Mouse (Mus musculus) forebrain, embryonic 16.5 days (tissue): ENCODE measurements at regions not wholly inside any gene's neighbourhood (a gene's known extent, or its start where the extent isn't known, plus 50 kb on each side); places are given as distances from the start of the nearest gene placed in this dataset.
A peak's percentile ranks its signal among the peaks of the same experiment; 100 is the strongest.
"Not testable (repeated sequence)": the region's sequence is repeated elsewhere in the genome, so short reads cannot be mapped to it uniquely, and the experiment has no call there.

Experiments used
- ATAC-seq: fragments of 200-750 bp; cut with Nextera tagmentation; 2 replicates; pipeline ENCODE4 v1.8.0; 2017; ENCODE audit warnings: mild to moderate bottlenecking, moderate library complexity
- H3K27ac ChIP-seq: fragments of 300-500 bp; sonication (generic); 2 replicates; pipeline ENCODE4 v1.5.1; 2014; ENCODE audit warnings: low read length, control low read depth
- H3K27me3 ChIP-seq: fragments of 300-500 bp; sonication (generic); replicated peaks from 2 replicates; pipeline ENCODE4 v1.6.1; 2014; ENCODE audit warnings: low read length; ENCODE audit not compliant: control insufficient read depth, insufficient read depth
- H3K36me3 ChIP-seq: fragments of 300-500 bp; sonication (generic); 2 replicates; pipeline ENCODE4 v1.6.1; 2014; ENCODE audit not compliant: control insufficient read depth, insufficient read depth
- H3K4me1 ChIP-seq: fragments of 300-500 bp; sonication (generic); replicated peaks from 2 replicates; pipeline ENCODE4 v1.6.1; 2014; ENCODE audit warnings: low read length; ENCODE audit not compliant: control insufficient read depth, insufficient read depth
- H3K4me2 ChIP-seq: fragments of 300-500 bp; sonication (generic); 2 replicates; pipeline ENCODE4 v1.6.1; 2014; ENCODE audit warnings: mild to moderate bottlenecking, low read length, control low read depth
- H3K4me3 ChIP-seq: fragments of 300-500 bp; sonication (generic); replicated peaks from 2 replicates; pipeline ENCODE4 v1.5.1; 2014; ENCODE audit warnings: mild to moderate bottlenecking, low read length, control low read depth
- H3K9ac ChIP-seq: fragments of 300-500 bp; sonication (generic); replicated peaks from 2 replicates; pipeline ENCODE4 v1.6.1; 2014; ENCODE audit warnings: low read depth, low read length, control low read depth
- H3K9me3 ChIP-seq: fragments of 300-500 bp; sonication (generic); 2 replicates; pipeline ENCODE4 v1.6.1; 2016; ENCODE audit warnings: low read length; ENCODE audit not compliant: control insufficient read depth
- WGBS: fragments of 180-500 bp; shearing (Covaris S2); extraction: QIAGEN DNeasy Blood & Tissue Kit; methylation state at CpG from one replicate; pipeline ENCODE4 v1.1.7; 2014; 5-methylcytosine and 5-hydroxymethylcytosine counted together

DNA sequence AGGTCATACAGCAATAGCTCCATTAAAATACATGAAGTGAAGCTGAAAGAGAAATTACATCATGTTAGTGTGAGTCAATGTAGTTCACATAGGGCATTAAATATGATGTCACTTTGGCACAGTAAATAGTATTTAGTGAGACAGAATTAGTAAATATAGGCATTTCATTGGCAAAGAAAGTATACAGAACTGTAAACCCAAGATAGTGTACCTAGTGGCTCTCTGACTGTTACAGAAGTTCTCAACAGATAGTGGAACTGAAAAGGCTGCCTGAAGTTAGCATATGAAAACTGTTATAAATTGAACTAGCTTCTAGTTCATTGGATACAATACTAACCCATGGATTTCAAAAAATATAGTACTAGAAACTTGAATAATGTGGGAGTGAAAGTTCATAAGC, 1642.1 kb upstream of the Cdh6 start:
- Histone ChIP-seq H3K4me1 (no peaks in the 10 kb centered on the region), H3K27ac (no peak overlapping the region), H3K9me3 (no peaks in the 10 kb centered on the region), H3K4me3 (no peak overlapping the region), H3K27me3 (no peaks in the 10 kb centered on the region), H3K9ac (no peak overlapping the region), H3K36me3 (no peaks in the 10 kb centered on the region), H3K4me2 (no peak overlapping the region)
- no peak for ATAC-seq

DNA sequence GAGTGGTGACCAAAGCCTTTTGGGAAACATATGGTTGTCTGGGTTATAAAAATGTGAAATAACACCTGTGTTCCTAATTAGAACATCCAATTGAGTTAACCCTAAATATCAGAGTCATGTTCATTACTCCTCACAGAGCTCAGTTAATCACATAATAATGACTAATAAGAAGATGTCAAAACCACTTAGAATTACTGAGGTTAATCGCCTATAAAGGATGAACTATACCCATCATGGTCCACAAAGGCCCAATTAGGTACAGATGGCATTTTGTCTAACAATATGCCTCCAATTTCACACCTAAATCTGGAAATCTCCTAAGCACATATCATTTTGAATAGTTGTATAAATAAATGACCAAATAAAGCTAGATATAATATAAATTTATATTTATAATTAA, 1633.4 kb upstream of the Cdh6 start:
- no peak overlapping the region for H3K27ac ChIP-seq
- H3K4me3 ChIP-seq, result no peak overlapping the region
- H3K9me3 ChIP-seq, result no peaks in the 10 kb centered on the region
- ATAC-seq, result no peak
- no peaks in the 10 kb centered on the region for H3K36me3 ChIP-seq
- H3K4me2 ChIP-seq, result no peak overlapping the region
- H3K4me1 ChIP-seq, result no peaks in the 10 kb centered on the region
- H3K27me3 ChIP-seq, result no peaks in the 10 kb centered on the region
- H3K9ac ChIP-seq, result no peak overlapping the region
- WGBS, result 61% methylated on average over 1 of the region's 1 CpGs

DNA sequence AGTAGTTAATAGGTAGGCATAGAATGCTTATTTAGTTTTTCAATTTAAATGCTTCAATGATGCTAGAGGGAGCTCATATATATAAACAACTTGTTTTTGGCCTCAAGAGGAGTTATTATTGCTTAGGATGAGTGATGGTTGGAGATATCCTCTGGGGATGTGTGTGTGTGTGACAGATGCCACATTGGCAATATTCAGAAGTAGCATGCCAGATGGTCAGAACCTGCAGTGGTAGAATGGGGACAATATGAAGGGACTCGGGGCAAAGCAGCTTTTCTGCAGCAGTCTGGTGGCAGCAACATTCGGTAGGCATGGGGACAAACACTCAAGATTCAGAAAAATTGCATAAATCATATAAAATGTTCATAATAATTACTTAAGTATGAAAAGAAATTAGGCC, 1621.7 kb upstream of the Cdh6 start:
- no peak overlapping the region for H3K4me2 ChIP-seq
- H3K27me3 ChIP-seq, result no peaks in the 10 kb centered on the region
- 66% methylated on average over 2 of the region's 2 CpGs for WGBS
- no peaks in the 10 kb centered on the region for H3K4me1 ChIP-seq
- ATAC-seq, result no peak
- H3K4me3 ChIP-seq, result no peak overlapping the region
- H3K9me3 ChIP-seq, result no peaks in the 10 kb centered on the region
- no peak overlapping the region for H3K27ac ChIP-seq
- H3K9ac ChIP-seq, result no peak overlapping the region
- H3K36me3 ChIP-seq, result no peaks in the 10 kb centered on the region

DNA sequence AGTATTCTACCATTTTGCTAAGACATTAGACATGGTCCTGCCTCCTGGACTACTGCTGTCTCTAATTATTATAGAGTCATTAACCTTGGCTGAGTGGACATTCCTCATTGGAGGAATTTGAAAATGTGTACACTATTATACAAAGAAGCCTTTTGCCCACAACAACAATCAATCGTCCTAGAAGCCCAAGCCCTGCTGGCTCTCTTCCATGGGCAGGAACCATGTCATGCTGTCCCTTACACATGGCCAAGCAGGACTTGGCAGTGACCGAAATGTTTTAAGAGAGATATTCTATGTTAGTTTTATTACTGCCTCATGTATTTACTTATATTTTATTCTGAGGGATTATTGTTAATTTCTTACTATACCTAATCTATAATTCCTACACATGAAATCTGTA, 1607.3 kb upstream of the Cdh6 start:
- no peak overlapping the region for H3K9ac ChIP-seq
- H3K36me3 ChIP-seq, result no peaks in the 10 kb centered on the region
- ATAC-seq, result no peak
- no peaks in the 10 kb centered on the region for H3K27me3 ChIP-seq
- no peaks in the 10 kb centered on the region for H3K4me1 ChIP-seq
- no peak overlapping the region for H3K4me3 ChIP-seq
- 72% methylated on average over 2 of the region's 2 CpGs for WGBS
- no peak overlapping the region for H3K4me2 ChIP-seq
- no peaks in the 10 kb centered on the region for H3K9me3 ChIP-seq
- no peak overlapping the region for H3K27ac ChIP-seq

DNA sequence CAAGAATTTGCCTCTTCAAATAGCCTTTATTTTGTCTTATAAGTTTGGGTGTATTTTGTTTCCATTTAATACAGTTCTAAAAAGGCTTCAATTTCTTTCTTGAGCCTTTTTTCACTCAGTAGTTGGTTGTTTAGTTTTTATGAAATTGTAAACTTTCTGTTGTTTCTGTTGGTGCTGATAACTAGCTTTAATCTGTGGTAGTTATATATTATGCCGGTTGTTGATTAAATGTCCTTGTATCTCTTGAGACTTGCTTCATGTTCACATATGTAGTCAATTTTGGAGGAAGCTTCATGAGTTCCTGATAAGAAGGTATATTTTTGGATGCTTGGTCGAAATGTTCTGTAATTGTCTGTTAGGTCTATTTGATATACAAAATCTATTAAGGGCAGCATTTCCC, 1568.3 kb upstream of the Cdh6 start:
- WGBS, result 87% methylated on average over 2 of the region's 2 CpGs
- Histone ChIP-seq H3K36me3 (no peaks in the 10 kb centered on the region), H3K4me1 (no peaks in the 10 kb centered on the region), H3K9me3 (no peaks in the 10 kb centered on the region), H3K27ac (no peak overlapping the region), H3K9ac (no peak overlapping the region), H3K4me2 (no peak overlapping the region), H3K27me3 (no peaks in the 10 kb centered on the region), H3K4me3 (no peak overlapping the region)
- ATAC-seq, result no peak

DNA sequence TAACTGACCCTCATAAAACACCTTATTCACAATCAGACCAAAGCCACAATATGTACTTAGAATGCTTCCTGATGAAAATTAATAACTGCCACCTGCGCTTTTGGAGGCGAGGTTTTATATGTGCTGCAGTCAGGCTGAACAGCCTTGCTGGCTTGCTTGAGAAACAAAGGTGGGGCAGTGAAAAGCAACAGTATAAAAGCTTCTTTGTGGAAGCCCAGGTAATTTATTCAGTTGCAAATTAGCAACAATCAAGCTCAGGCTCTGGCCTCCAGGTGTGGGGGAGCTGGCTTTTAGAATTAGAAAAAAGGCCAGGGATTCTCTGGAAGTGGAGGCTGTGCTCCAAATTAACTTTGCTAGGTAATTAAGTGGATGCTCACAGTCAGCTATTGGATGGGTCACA, 1524.5 kb upstream of the Cdh6 start:
- not testable (repeated sequence) for H3K4me3 ChIP-seq, H3K4me2 ChIP-seq, H3K27me3 ChIP-seq, H3K9ac ChIP-seq, H3K4me1 ChIP-seq, H3K27ac ChIP-seq, H3K9me3 ChIP-seq, H3K36me3 ChIP-seq, ATAC-seq
- 89% methylated on average over 2 of the region's 2 CpGs for WGBS

DNA sequence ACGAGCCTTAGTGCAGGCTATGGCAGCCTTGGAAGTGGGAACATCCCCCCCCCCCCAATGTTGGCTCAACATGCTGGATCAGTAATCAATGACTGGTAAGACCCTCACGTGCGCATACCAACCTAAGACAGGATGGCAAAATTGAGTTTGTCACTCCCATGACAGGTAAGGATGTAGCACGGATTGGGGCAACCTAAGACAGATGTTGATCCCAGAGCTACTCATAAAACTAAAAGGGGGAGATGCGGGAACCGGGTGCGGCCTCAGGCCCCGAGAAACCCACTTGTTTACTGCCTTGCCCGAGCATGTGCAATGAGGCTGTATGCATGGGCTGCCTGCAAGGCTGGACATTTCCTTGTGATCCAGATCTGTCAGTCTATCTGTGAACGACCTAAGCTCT, 1523.0 kb upstream of the Cdh6 start:
- no peaks in the 10 kb centered on the region for H3K4me1 ChIP-seq
- H3K27ac ChIP-seq, result no peak overlapping the region

DNA sequence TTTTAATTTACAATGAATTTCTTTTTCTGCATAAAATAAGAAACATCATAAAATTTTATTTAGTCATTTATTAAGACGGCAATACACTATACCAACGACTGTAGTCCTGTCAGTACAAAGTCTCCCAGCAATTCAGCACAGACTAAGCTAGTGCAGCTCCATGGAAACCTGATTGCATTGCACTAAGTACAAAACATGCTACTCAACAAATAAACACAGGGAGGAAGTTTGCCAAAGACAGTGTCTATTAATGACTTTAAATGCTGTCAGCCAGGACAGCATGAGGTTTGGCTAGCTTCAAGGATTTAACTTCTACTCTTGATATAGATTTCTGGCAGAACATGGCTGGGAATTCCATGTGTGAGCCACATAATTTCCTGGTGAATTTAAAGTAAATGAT, 1515.7 kb upstream of the Cdh6 start:
- Histone ChIP-seq H3K4me1 (no peaks in the 10 kb centered on the region), H3K9ac (no peak overlapping the region), H3K4me2 (no peak overlapping the region), H3K27me3 (no peaks in the 10 kb centered on the region), H3K4me3 (no peak overlapping the region), H3K36me3 (no peaks in the 10 kb centered on the region), H3K9me3 (no peaks in the 10 kb centered on the region), H3K27ac (no peak overlapping the region)
- ATAC-seq, result peak; percentile 67
- WGBS, result 74% methylated on average over 2 of the region's 2 CpGs

More for the DNA sequence above, 1523.0 kb upstream of the Cdh6 start:
- ATAC-seq, result no peak
- Histone ChIP-seq H3K4me2 (no peak overlapping the region), H3K27me3 (no peaks in the 10 kb centered on the region), H3K4me3 (no peak overlapping the region), H3K9ac (no peak overlapping the region), H3K9me3 (peaks cover 4% of the 10 kb centered on the region; the same call in 1 of the 2 replicates), H3K36me3 (no peaks in the 10 kb centered on the region)
- WGBS, result 94% methylated on average over 10 of the region's 10 CpGs

DNA sequence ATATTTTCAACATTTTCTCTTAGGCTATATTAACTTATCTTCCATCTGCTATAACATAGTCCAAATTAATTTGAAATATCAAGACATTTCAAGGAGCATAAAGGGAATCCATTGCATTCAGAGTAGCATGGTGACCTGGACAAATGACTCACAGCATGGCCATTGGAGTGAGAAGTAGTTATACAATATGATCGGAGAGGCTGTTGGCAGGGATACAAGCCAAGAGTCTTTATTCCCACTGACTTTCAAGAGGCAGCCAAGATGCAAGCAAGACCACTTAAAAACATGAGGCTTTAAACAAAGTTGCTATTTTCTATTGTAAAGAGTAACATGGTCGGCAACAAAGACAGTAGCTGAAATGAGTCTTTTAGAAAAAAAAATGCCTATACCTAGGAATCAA, 1468.8 kb upstream of the Cdh6 start:
- WGBS, result 62% methylated on average over 2 of the region's 2 CpGs
- Histone ChIP-seq H3K9me3 (no peaks in the 10 kb centered on the region), H3K4me1 (no peaks in the 10 kb centered on the region), H3K36me3 (no peaks in the 10 kb centered on the region), H3K4me3 (no peak overlapping the region), H3K27ac (no peak overlapping the region), H3K4me2 (no peak overlapping the region), H3K9ac (no peak overlapping the region), H3K27me3 (no peaks in the 10 kb centered on the region)
- no peak for ATAC-seq

DNA sequence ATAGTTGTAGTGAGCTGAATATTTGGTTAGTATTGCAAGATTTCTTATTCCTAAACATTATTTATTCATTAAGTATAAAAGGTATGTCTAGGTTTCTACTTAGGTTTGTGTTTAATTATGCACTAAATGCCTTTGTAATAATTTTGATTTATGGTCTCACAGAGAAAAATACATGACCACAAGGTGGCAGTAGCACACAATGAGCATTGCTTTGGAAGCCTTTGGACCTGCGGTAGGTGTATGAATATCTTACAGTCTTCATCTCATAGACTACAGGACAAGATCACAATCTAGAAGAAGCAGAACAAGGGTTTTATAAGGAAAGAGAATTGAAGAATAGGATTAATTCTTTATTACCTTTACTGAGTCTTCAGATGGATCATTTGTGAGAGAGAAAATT, 1455.0 kb upstream of the Cdh6 start:
- Histone ChIP-seq H3K27ac (no peak overlapping the region), H3K36me3 (no peaks in the 10 kb centered on the region), H3K9ac (no peak overlapping the region), H3K4me2 (no peak overlapping the region), H3K27me3 (no peaks in the 10 kb centered on the region), H3K4me3 (no peak overlapping the region), H3K4me1 (no peaks in the 10 kb centered on the region), H3K9me3 (no peaks in the 10 kb centered on the region)
- WGBS, result 35% methylated on average over 1 of the region's 1 CpGs
- no peak for ATAC-seq
